Mouse (Mus musculus) cerebellum, postnatal 14 days (tissue): Measurements from ENCODE around the gene Nsd2.

Experiments used
- DNase-seq, 2 experiments: peaks; one replicate each; pipeline ENCODE4 v3.0.0; 2021; ENCODE audit warnings: mixed read lengths in 2 of 2

Nsd2 gene

GRCm38 (mm10) chr5:33819876-33820732, at the start of gene Nsd2:
Gene Nsd2, plus strand, starts transcription at chr5:33820725.
- peak; percentile 93 to 94 for DNase-seq

- DNase-seq, result no peak
These were observed 43.3 kb upstream of the Nsd2 start for GRCm38 (mm10) chr5:33777195-33777594.

GRCm38 (mm10) chr5:33781964-33782344, 38.6 kb upstream of the Nsd2 start:
- no peak for DNase-seq

- DNase-seq, result peak; percentile 95 to 97
These were observed 38.1 kb upstream of the Nsd2 start, which contains the start of gene Letm1 for GRCm38 (mm10) chr5:33782345-33782998. Gene Letm1, minus strand, starts transcription at chr5:33782817.

- DNase-seq, result peak in 1 of 2 experiments; percentile 32
These were observed 37.5 kb upstream of the Nsd2 start for GRCm38 (mm10) chr5:33782999-33783390.

- no peak for DNase-seq
These were observed 28.4 kb upstream of the Nsd2 start for GRCm38 (mm10) chr5:33791912-33792643.

- DNase-seq, result no peak
These were observed 17.2 kb upstream of the Nsd2 start for GRCm38 (mm10) chr5:33803337-33803736.

GRCm38 (mm10) chr5:33811519-33811918, 9.0 kb upstream of the Nsd2 start:
- no peak for DNase-seq

GRCm38 (mm10) chr5:33816008-33816725, 4.4 kb upstream of the Nsd2 start:
- DNase-seq, result no peak

GRCm38 (mm10) chr5:33818104-33818503, 2.4 kb upstream of the Nsd2 start:
- DNase-seq, result no peak

- DNase-seq, result peak in 1 of 2 experiments; percentile 15
These were observed 1.2 kb upstream of the Nsd2 start for GRCm38 (mm10) chr5:33819141-33819875.

GRCm38 (mm10) chr5:33820733-33821621, 452 bp downstream of the Nsd2 start:
- DNase-seq, result peak; percentile 66 to 76

- no peak for DNase-seq
These were observed 1.4 kb downstream of the Nsd2 start for GRCm38 (mm10) chr5:33821901-33822427.

- no peak for DNase-seq
These were observed 1.9 kb downstream of the Nsd2 start for GRCm38 (mm10) chr5:33822456-33822855.

GRCm38 (mm10) chr5:33826001-33826400, 5.5 kb downstream of the Nsd2 start:
- DNase-seq, result no peak

- no peak for DNase-seq
These were observed 7.6 kb downstream of the Nsd2 start for GRCm38 (mm10) chr5:33828107-33828506.

- no peak for DNase-seq
These were observed 9.4 kb downstream of the Nsd2 start for GRCm38 (mm10) chr5:33829958-33830357.

GRCm38 (mm10) chr5:33830832-33831231, 10.3 kb downstream of the Nsd2 start:
- peak in 1 of 2 experiments; percentile 16 for DNase-seq

- DNase-seq, result no peak
These were observed 20.8 kb downstream of the Nsd2 start for GRCm38 (mm10) chr5:33841331-33841730.

- no peak for DNase-seq
These were observed 22.0 kb downstream of the Nsd2 start for GRCm38 (mm10) chr5:33842549-33842948.

GRCm38 (mm10) chr5:33851466-33851865, 30.9 kb downstream of the Nsd2 start:
- DNase-seq, result no peak
